Mouse (Mus musculus) hindbrain, embryonic 14.5 days (tissue): Measurements from ENCODE around the gene Prrt1. TPM values are rescaled to one million over a fixed set of nuclear protein-coding genes. Genes with fewer than 3 reads are reported as not detected.

ENCODE experiments used
- ATAC-seq: fragments of 200-750 bp; cut with Nextera tagmentation; 2 replicates; pipeline ENCODE4 v1.8.0; 2017; ENCODE audit warnings: moderate number of reproducible peaks, mild to moderate bottlenecking, moderate TSS enrichment, moderate library complexity; ENCODE audit not compliant: low FRiP score
- DNase-seq: peaks from one replicate; pipeline ENCODE4 v3.0.0-alpha.2; 2015; ENCODE audit warnings: low spot score
- H3K27ac ChIP-seq: fragments of 300-500 bp; sonication (generic); 2 replicates; pipeline ENCODE4 v1.5.1; 2014; ENCODE audit warnings: mild to moderate bottlenecking, moderate library complexity
- H3K27me3 ChIP-seq: fragments of 300-500 bp; sonication (generic); 2 replicates; pipeline ENCODE4 v1.6.1; 2014; ENCODE audit warnings: mild to moderate bottlenecking, low read length, mixed read lengths; ENCODE audit not compliant: control insufficient read depth, insufficient read depth
- H3K36me3 ChIP-seq: fragments of 300-500 bp; sonication (generic); replicated peaks from 2 replicates; pipeline ENCODE4 v1.6.1; 2014; ENCODE audit not compliant: control insufficient read depth, insufficient read depth
- H3K4me1 ChIP-seq: fragments of 300-500 bp; sonication (generic); replicated peaks from 2 replicates; pipeline ENCODE4 v1.6.1; 2014; ENCODE audit warnings: antibody characterized with exemption, low read length, mixed read lengths; ENCODE audit not compliant: control insufficient read depth, insufficient read depth
- H3K4me2 ChIP-seq: fragments of 300-500 bp; sonication (generic); replicated peaks from 2 replicates; pipeline ENCODE4 v1.6.1; 2014; ENCODE audit warnings: mild to moderate bottlenecking, moderate library complexity
- H3K4me3 ChIP-seq: fragments of 300-500 bp; sonication (generic); replicated peaks from 2 replicates; pipeline ENCODE4 v1.5.1; 2014; ENCODE audit warnings: mild to moderate bottlenecking, low read length
- H3K9ac ChIP-seq: fragments of 300-500 bp; sonication (generic); 2 replicates; pipeline ENCODE4 v1.6.1; 2014
- H3K9me3 ChIP-seq: fragments of 300-500 bp; sonication (generic); 2 replicates; pipeline ENCODE4 v1.6.1; 2016; ENCODE audit warnings: low read length; ENCODE audit not compliant: control insufficient read depth
- WGBS: fragments of 180-500 bp; shearing (Covaris S2); extraction: QIAGEN DNeasy Blood & Tissue Kit; methylation state at CpG from one replicate; pipeline ENCODE4 v1.1.7; 2014; 5-methylcytosine and 5-hydroxymethylcytosine counted together
- polyA plus RNA-seq: library from polyadenylated mRNA; unstranded; fragments of >200 nt; fragmentation: Nextera tagmentation; extraction: Ambion mirVana; gene quantifications from 2 replicates; pipeline ENCODE4 v1.2.1, GENCODE M21; 2014

Prrt1 gene
- polyA plus RNA-seq, 1 experiment from 2014 or later: 7.3 TPM

- Histone ChIP-seq H3K4me1 (peaks cover 12% of the 10 kb centered on the region), H3K9me3 (no peaks in the 10 kb centered on the region), H3K4me2 (no peak overlapping the region), H3K4me3 (no peak overlapping the region), H3K27me3 (no peaks in the 10 kb centered on the region), H3K9ac (no peak overlapping the region), H3K27ac (no peak overlapping the region), H3K36me3 (peaks cover 46% of the 10 kb centered on the region)
- WGBS: 85% methylated on average over 9 of the region's 9 CpGs
- ATAC-seq (no peak), DNase-seq (no peak)
Observed at GRCm38 (mm10) chr17:34623161-34623560, 6.2 kb upstream of the Prrt1 start.

- peaks cover 26% of the 10 kb centered on the region for H3K4me1 ChIP-seq
- WGBS: 98% methylated on average over 3 of the region's 3 CpGs
- no peak overlapping the region for H3K4me2 ChIP-seq
- peaks cover 43% of the 10 kb centered on the region for H3K36me3 ChIP-seq
- H3K27ac ChIP-seq: no peak overlapping the region
- H3K9ac ChIP-seq: no peak overlapping the region
- H3K27me3 ChIP-seq: 0 out of 2 replicates have a peak, but pooled peaks cover under 1% of the 10 kb centered on the region
- ATAC-seq (no peak), DNase-seq (no peak)
- H3K9me3 ChIP-seq: no peaks in the 10 kb centered on the region
- H3K4me3 ChIP-seq: no peak overlapping the region
Observed at GRCm38 (mm10) chr17:34624981-34625380, 4.4 kb upstream of the Prrt1 start.

GRCm38 (mm10) chr17:34626062-34626772, 3.1 kb upstream of the Prrt1 start:
- H3K4me3 ChIP-seq: peak overlapping the region; percentile 74
- H3K9ac ChIP-seq: peak overlapping the region; percentile 72
- no peak for ATAC-seq
- DNase-seq: no peak
- H3K4me1 ChIP-seq: peaks cover 37% of the 10 kb centered on the region
- peak overlapping the region; percentile 90; the same call in 1 of the 2 replicates for H3K27ac ChIP-seq
- H3K36me3 ChIP-seq: peaks cover 36% of the 10 kb centered on the region
- no peaks in the 10 kb centered on the region for H3K9me3 ChIP-seq
- 51% methylated on average over 16 of the region's 16 CpGs for WGBS
- H3K27me3 ChIP-seq: peaks cover 12% of the 10 kb centered on the region
- peak overlapping the region; percentile 85 for H3K4me2 ChIP-seq

DNA sequence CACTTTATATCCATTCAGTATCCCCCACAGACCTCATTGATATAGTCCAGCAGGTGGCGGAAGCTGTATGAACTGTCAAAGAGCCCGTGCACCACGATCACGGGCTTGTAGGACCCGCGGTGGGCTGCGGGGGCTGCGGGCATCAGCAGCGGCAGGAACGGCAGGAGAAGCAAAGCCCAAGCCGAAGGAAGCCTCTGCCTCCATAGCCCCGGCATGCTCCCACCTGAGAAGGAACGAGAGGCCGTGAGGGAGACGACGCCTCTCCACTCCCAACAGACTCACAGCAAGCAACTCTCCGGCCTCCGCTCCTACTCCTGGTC, 2.6 kb upstream of the Prrt1 start:
- H3K9ac ChIP-seq: peak overlapping the region; percentile 72
- no peak for DNase-seq
- H3K9me3 ChIP-seq: no peaks in the 10 kb centered on the region
- H3K4me2 ChIP-seq: peak overlapping the region; percentile 85
- H3K4me3 ChIP-seq: peak overlapping the region; percentile 74
- WGBS: under 1% methylated on average over 18 of the region's 18 CpGs
- H3K27me3 ChIP-seq: peaks cover 17% of the 10 kb centered on the region
- H3K27ac ChIP-seq: peak overlapping the region; percentile 90
- peak; percentile 5; the same call in 1 of the 2 replicates for ATAC-seq
- H3K36me3 ChIP-seq: peaks cover 31% of the 10 kb centered on the region
- peaks cover 42% of the 10 kb centered on the region for H3K4me1 ChIP-seq

- peak; percentile 85 for ATAC-seq
- peak; percentile 83 for DNase-seq
- peak overlapping the region; percentile 72 for H3K9ac ChIP-seq
- H3K27ac ChIP-seq: peak overlapping the region; percentile 90
- under 1% methylated on average over 43 of the region's 45 CpGs for WGBS
- H3K9me3 ChIP-seq: no peaks in the 10 kb centered on the region
- peak overlapping the region; percentile 74 for H3K4me3 ChIP-seq
- H3K36me3 ChIP-seq: peaks cover 25% of the 10 kb centered on the region
- peaks cover 22% of the 10 kb centered on the region for H3K27me3 ChIP-seq
- peaks cover 46% of the 10 kb centered on the region for H3K4me1 ChIP-seq
- H3K4me2 ChIP-seq: peak overlapping the region; percentile 85
Observed at GRCm38 (mm10) chr17:34627093-34627942, 2.0 kb upstream of the Prrt1 start.

DNA sequence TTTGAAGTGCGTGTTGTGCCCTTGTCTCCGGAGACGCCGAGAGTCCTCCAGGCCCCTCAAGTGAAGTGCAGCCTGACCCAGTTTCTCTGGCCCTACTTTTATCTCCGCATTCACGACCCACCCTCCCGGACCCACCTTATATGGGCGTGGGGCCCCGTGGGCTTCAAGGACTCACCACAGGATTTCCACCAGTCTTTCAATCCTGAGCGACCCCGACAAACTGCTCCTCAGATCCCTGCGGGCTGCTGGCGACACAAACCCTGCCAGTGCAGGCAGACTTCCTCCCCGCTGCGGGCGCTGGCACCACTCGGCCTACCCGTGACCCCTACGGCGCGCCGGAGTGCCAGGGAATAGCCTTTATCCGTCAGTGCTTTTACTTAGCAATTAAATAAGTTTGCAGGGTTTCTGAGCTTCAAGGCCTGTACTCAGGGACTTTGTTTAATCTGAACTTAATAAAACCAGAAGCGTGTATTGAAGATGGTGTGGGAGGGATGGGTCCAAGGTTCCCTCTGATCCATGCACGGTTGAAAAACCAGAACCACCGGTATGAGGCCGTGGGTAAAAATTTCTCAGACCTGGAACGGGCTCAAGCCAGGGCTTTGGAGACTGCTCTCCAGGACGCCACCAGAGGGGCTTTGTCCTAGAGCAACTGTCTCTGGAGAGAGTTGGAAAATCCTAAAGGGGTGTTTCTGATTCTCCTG, 1.2 kb upstream of the Prrt1 start, which contains the start of gene Ppt2:
Gene Ppt2, minus strand, starts transcription at position 568 of the 701 bp plus-strand sequence.
- DNase-seq: no peak
- Histone ChIP-seq H3K27me3 (peaks cover 23% of the 10 kb centered on the region), H3K4me3 (peak within 1 kb of the TSS; percentile 74), H3K4me1 (peaks cover 46% of the 10 kb centered on the region), H3K9me3 (no peaks in the 10 kb centered on the region), H3K9ac (peak within 1 kb of the TSS; percentile 72), H3K36me3 (peaks cover 17% of the 10 kb centered on the region), H3K4me2 (peak within 1 kb of the TSS; percentile 85), H3K27ac (peak within 1 kb of the TSS; percentile 90)
- WGBS: 5% methylated on average over 29 of the region's 29 CpGs
- peak; percentile 9; the same call in 1 of the 2 replicates for ATAC-seq

DNA sequence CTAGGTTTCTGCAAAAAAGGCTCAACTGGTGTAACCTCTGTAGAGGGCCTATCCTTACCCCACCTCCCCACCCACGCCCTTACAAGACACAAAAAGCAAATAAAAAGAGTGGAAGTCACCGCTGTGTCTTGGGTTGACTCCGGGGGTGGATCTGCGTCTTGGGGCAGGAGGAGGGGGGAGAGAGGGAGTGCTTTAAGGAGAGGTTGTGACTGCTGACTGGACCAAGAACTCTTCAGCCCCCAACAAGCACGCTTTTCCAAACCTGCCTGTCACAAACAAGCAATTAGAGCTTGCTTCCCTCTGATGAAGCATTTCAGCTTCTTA, 727 bp upstream of the Prrt1 start:
- H3K9me3 ChIP-seq: no peaks in the 10 kb centered on the region
- WGBS: 25% methylated on average over 5 of the region's 5 CpGs
- peak overlapping the region; percentile 72 for H3K9ac ChIP-seq
- H3K4me2 ChIP-seq: peak overlapping the region; percentile 85
- peaks cover 13% of the 10 kb centered on the region; the same call in 1 of the 2 replicates for H3K36me3 ChIP-seq
- DNase-seq (no peak), ATAC-seq (no peak)
- peak overlapping the region; percentile 74 for H3K4me3 ChIP-seq
- peak overlapping the region; percentile 90 for H3K27ac ChIP-seq
- H3K27me3 ChIP-seq: peaks cover 23% of the 10 kb centered on the region
- peaks cover 46% of the 10 kb centered on the region for H3K4me1 ChIP-seq

DNA sequence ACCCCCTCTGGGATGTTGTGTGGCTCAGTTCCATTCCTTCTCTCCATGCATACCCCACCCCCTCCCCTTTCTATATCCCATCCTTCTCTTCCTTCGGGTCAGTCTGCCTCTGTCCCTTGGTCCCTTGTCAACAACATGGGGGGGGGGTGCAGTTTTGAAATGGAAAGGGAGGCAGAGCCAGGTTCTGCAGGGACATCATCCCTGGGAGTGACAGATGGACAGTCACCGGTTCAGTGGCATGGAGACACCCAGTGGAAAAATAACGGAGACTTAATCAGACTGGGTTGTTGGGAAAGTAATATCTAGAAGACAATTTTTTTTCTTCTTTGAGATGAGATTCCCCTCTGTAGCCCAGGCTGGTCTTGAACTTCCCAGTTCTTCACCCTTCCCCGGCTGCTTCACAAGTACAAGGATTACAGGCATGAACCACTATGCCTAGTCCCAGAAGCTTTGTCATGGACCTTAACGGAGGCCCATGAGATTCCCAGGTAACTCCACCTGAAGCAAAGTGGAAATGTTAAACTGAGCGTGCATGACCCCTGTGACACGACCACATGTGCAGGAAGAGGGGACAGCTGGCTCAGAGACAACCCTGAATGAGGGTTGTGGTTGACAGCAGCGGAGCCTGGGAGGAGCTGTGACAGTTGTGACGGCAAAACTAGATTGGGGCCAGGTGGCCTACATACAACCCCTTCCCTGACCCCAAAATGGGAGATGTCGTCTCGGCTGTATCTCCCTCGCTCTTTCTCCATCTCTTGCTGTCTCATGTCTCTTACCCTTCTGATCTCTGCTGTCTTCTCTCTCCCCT, 667 bp downstream of the Prrt1 start:
- 13% methylated on average over 12 of the region's 12 CpGs for WGBS
- H3K4me2 ChIP-seq: peak overlapping the region; percentile 85
- H3K36me3 ChIP-seq: 0 out of 2 replicates have a peak, but pooled peaks cover 5% of the 10 kb centered on the region
- H3K27ac ChIP-seq: peak overlapping the region; percentile 90; the same call in 1 of the 2 replicates
- H3K27me3 ChIP-seq: peaks cover 23% of the 10 kb centered on the region
- ATAC-seq (no peak), DNase-seq (no peak)
- peak overlapping the region; percentile 72 for H3K9ac ChIP-seq
- H3K4me1 ChIP-seq: peaks cover 46% of the 10 kb centered on the region
- H3K9me3 ChIP-seq: no peaks in the 10 kb centered on the region
- H3K4me3 ChIP-seq: peak overlapping the region; percentile 74
